Mouse (Mus musculus) embryonic facial prominence, embryonic 12.5 days (tissue): ENCODE measurements around the gene 1700003E16Rik. TPM values are rescaled to one million over a fixed set of nuclear protein-coding genes. Genes with fewer than 3 reads are reported as not detected.
A peak's percentile ranks its signal among the peaks of the same experiment; 100 is the strongest.

Experiments used
- ATAC-seq: fragments of 200-750 bp; cut with Nextera tagmentation; 2 replicates; pipeline ENCODE4 v1.8.0; 2017; ENCODE audit not compliant: insufficient number of reproducible peaks, insufficient read depth, low FRiP score, low TSS enrichment
- H3K27ac ChIP-seq: fragments of 300-500 bp; sonication (generic); 2 replicates; pipeline ENCODE4 v1.5.1; 2016; ENCODE audit warnings: mild to moderate bottlenecking
- H3K27me3 ChIP-seq: fragments of 300-500 bp; sonication (generic); 2 replicates; pipeline ENCODE4 v1.6.1; 2016; ENCODE audit warnings: mild to moderate bottlenecking, moderate library complexity
- H3K36me3 ChIP-seq: fragments of 300-500 bp; sonication (generic); 2 replicates; pipeline ENCODE4 v1.6.1; 2016; ENCODE audit warnings: mild to moderate bottlenecking
- H3K4me1 ChIP-seq: fragments of 300-500 bp; sonication (generic); 2 replicates; pipeline ENCODE4 v1.6.1; 2016
- H3K4me2 ChIP-seq: fragments of 300-500 bp; sonication (generic); replicated peaks from 2 replicates; pipeline ENCODE4 v1.6.1; 2016; ENCODE audit warnings: mild to moderate bottlenecking, moderate library complexity
- H3K4me3 ChIP-seq: fragments of 300-500 bp; sonication (generic); 2 replicates; pipeline ENCODE4 v1.5.1; 2016; ENCODE audit warnings: mild to moderate bottlenecking
- H3K9ac ChIP-seq: fragments of 300-500 bp; sonication (generic); 2 replicates; pipeline ENCODE4 v1.6.1; 2016; ENCODE audit warnings: mild to moderate bottlenecking, moderate library complexity
- H3K9me3 ChIP-seq: fragments of 300-500 bp; sonication (generic); 2 replicates; pipeline ENCODE4 v1.6.1; 2016; ENCODE audit warnings: mild to moderate bottlenecking, moderate library complexity
- WGBS: fragments of 180-500 bp; shearing (Covaris S2); methylation state at CpG from one replicate; pipeline ENCODE4 v1.1.7; 2016; 5-methylcytosine and 5-hydroxymethylcytosine counted together
- polyA plus RNA-seq: library from polyadenylated mRNA; unstranded; fragments of >200 nt; fragmentation: Nextera tagmentation; extraction: Ambion mirVana; gene quantifications from 2 replicates; pipeline ENCODE4 v1.2.1, GENCODE M21; 2016

Gene 1700003E16Rik
- polyA plus RNA-seq = 2.8 and 2.9 TPM in 2 replicates

- H3K36me3 ChIP-seq = peaks cover 21% of the 10 kb centered on the region; the same call in 1 of the 2 replicates
- H3K9me3 ChIP-seq = no peaks in the 10 kb centered on the region
- peak within 1 kb of the TSS; percentile 86 for H3K4me2 ChIP-seq
- peaks cover 16% of the 10 kb centered on the region for H3K4me1 ChIP-seq
- WGBS = 1% methylated on average over 32 of the region's 32 CpGs
- ATAC-seq = peak; percentile 83
- no peak within 1 kb of the TSS for H3K27ac ChIP-seq
- peak within 1 kb of the TSS; percentile 61 for H3K9ac ChIP-seq
- H3K27me3 ChIP-seq = peaks cover 15% of the 10 kb centered on the region
- peak within 1 kb of the TSS; percentile 55 for H3K4me3 ChIP-seq
These were observed at the start of gene 1700003E16Rik, which contains the start of gene Wdr54 for GRCm38 (mm10) chr6:83156259-83156684. TSS of gene 1700003E16Rik (plus strand) at chr6:83156404. TSS of gene Wdr54 (minus strand) at chr6:83156397.

GRCm38 (mm10) chr6:83107566-83108400, 48.4 kb upstream of the 1700003E16Rik start:
- Histone ChIP-seq H3K27me3 (peaks cover 7% of the 10 kb centered on the region; the same call in 1 of the 2 replicates), H3K9me3 (no peaks in the 10 kb centered on the region), H3K36me3 (peaks cover 7% of the 10 kb centered on the region; the same call in 1 of the 2 replicates), H3K4me3 (peak overlapping the region; percentile 63; the same call in 1 of the 2 replicates), H3K4me2 (peak overlapping the region; percentile 76), H3K27ac (peak overlapping the region; percentile 67; the same call in 1 of the 2 replicates), H3K4me1 (peaks cover 26% of the 10 kb centered on the region), H3K9ac (peak overlapping the region; percentile 71; the same call in 1 of the 2 replicates)
- ATAC-seq = no peak
- WGBS = 33% methylated on average over 13 of the region's 13 CpGs

GRCm38 (mm10) chr6:83108762-83109668, 47.2 kb upstream of the 1700003E16Rik start, which contains the start of gene Mrpl53:
TSS of gene Mrpl53 (plus strand) at chr6:83109040.
- Histone ChIP-seq H3K9me3 (no peaks in the 10 kb centered on the region), H3K4me1 (peaks cover 20% of the 10 kb centered on the region), H3K4me2 (peak within 1 kb of the TSS; percentile 76), H3K9ac (peak within 1 kb of the TSS; percentile 71), H3K4me3 (peak within 1 kb of the TSS; percentile 63), H3K27ac (peak within 1 kb of the TSS; percentile 67), H3K27me3 (no peaks in the 10 kb centered on the region), H3K36me3 (peaks cover 7% of the 10 kb centered on the region; the same call in 1 of the 2 replicates)
- ATAC-seq = peak; percentile 86
- WGBS = under 1% methylated on average over 76 of the region's 76 CpGs

GRCm38 (mm10) chr6:83111510-83112136, 44.6 kb upstream of the 1700003E16Rik start:
- no peaks in the 10 kb centered on the region for H3K27me3 ChIP-seq
- ATAC-seq = no peak
- H3K36me3 ChIP-seq = peaks cover under 1% of the 10 kb centered on the region; the same call in 1 of the 2 replicates
- H3K9me3 ChIP-seq = no peaks in the 10 kb centered on the region
- H3K9ac ChIP-seq = no peak overlapping the region
- H3K4me1 ChIP-seq = peaks cover 31% of the 10 kb centered on the region
- no peak overlapping the region for H3K4me2 ChIP-seq
- no peak overlapping the region for H3K27ac ChIP-seq
- H3K4me3 ChIP-seq = no peak overlapping the region
- WGBS = 94% methylated on average over 4 of the region's 4 CpGs

- H3K4me1 ChIP-seq = peaks cover 25% of the 10 kb centered on the region
- H3K36me3 ChIP-seq = peaks cover 33% of the 10 kb centered on the region
- H3K27ac ChIP-seq = peak within 1 kb of the TSS; percentile 83
- peak within 1 kb of the TSS; percentile 97 for H3K4me2 ChIP-seq
- H3K4me3 ChIP-seq = peak within 1 kb of the TSS; percentile 71
- WGBS = under 1% methylated on average over 56 of the region's 58 CpGs
- peak within 1 kb of the TSS; percentile 96 for H3K9ac ChIP-seq
- H3K27me3 ChIP-seq = no peaks in the 10 kb centered on the region
- peak; percentile 76 for ATAC-seq
- no peaks in the 10 kb centered on the region for H3K9me3 ChIP-seq
These were observed 41.1 kb upstream of the 1700003E16Rik start, which contains the start of gene Mogs for GRCm38 (mm10) chr6:83115011-83115671. TSS of gene Mogs (plus strand) at chr6:83115496.

- H3K4me1 ChIP-seq = peaks cover 26% of the 10 kb centered on the region
- peak overlapping the region; percentile 97 for H3K4me2 ChIP-seq
- peaks cover 33% of the 10 kb centered on the region for H3K36me3 ChIP-seq
- WGBS = 3% methylated on average over 42 of the region's 48 CpGs
- H3K27me3 ChIP-seq = no peaks in the 10 kb centered on the region
- H3K4me3 ChIP-seq = peak overlapping the region; percentile 71
- peak overlapping the region; percentile 96 for H3K9ac ChIP-seq
- peak; percentile 43 for ATAC-seq
- H3K27ac ChIP-seq = peak overlapping the region; percentile 83
- H3K9me3 ChIP-seq = no peaks in the 10 kb centered on the region
These were observed 40.4 kb upstream of the 1700003E16Rik start for GRCm38 (mm10) chr6:83115682-83116372.

GRCm38 (mm10) chr6:83116373-83117164, 39.6 kb upstream of the 1700003E16Rik start:
- Histone ChIP-seq H3K4me2 (peak overlapping the region; percentile 97), H3K4me1 (peaks cover 26% of the 10 kb centered on the region), H3K27me3 (no peaks in the 10 kb centered on the region), H3K9ac (peak overlapping the region; percentile 96), H3K36me3 (peaks cover 33% of the 10 kb centered on the region), H3K4me3 (peak overlapping the region; percentile 71), H3K9me3 (no peaks in the 10 kb centered on the region), H3K27ac (peak overlapping the region; percentile 83; the same call in 1 of the 2 replicates)
- ATAC-seq = no peak
- WGBS = 72% methylated on average over 11 of the region's 11 CpGs

GRCm38 (mm10) chr6:83117165-83117438, 39.1 kb upstream of the 1700003E16Rik start:
- no peak for ATAC-seq
- WGBS = 84% methylated on average over 4 of the region's 4 CpGs
- no peaks in the 10 kb centered on the region for H3K9me3 ChIP-seq
- H3K27ac ChIP-seq = peak overlapping the region; percentile 69; the same call in 1 of the 2 replicates
- H3K4me1 ChIP-seq = peaks cover 26% of the 10 kb centered on the region
- H3K9ac ChIP-seq = peak overlapping the region; percentile 96; the same call in 1 of the 2 replicates
- H3K4me3 ChIP-seq = 0 out of 2 replicates have a peak overlapping the region, but pooled peaks have one; percentile 71
- peak overlapping the region; percentile 97; the same call in 1 of the 2 replicates for H3K4me2 ChIP-seq
- H3K36me3 ChIP-seq = peaks cover 33% of the 10 kb centered on the region
- H3K27me3 ChIP-seq = no peaks in the 10 kb centered on the region

- Histone ChIP-seq H3K4me2 (no peak overlapping the region), H3K4me3 (0 out of 2 replicates have a peak overlapping the region, but pooled peaks have one; percentile 1), H3K9ac (no peak overlapping the region)
These were observed 38.6 kb upstream of the 1700003E16Rik start for GRCm38 (mm10) chr6:83117616-83118015.

More at GRCm38 (mm10) chr6:83117616-83118015, 38.6 kb upstream of the 1700003E16Rik start:
- WGBS = 90% methylated on average over 13 of the region's 13 CpGs
- no peaks in the 10 kb centered on the region for H3K9me3 ChIP-seq
- no peak overlapping the region for H3K27ac ChIP-seq
- no peaks in the 10 kb centered on the region for H3K27me3 ChIP-seq
- H3K4me1 ChIP-seq = peaks cover 27% of the 10 kb centered on the region
- ATAC-seq = no peak
- H3K36me3 ChIP-seq = peaks cover 33% of the 10 kb centered on the region
